Mouse (Mus musculus) cerebellum, postnatal 14 days (tissue): ENCODE measurements around the gene Clstn3.
"Not testable (repeated sequence)": the region's sequence is repeated elsewhere in the genome, so short reads cannot be mapped to it uniquely, and the experiment has no call there.

Source experiments
- DNase-seq, 2 experiments: peaks; one replicate each; pipeline ENCODE4 v3.0.0; 2021; ENCODE audit warnings: mixed read lengths in 2 of 2

The Clstn3 gene

DNA sequence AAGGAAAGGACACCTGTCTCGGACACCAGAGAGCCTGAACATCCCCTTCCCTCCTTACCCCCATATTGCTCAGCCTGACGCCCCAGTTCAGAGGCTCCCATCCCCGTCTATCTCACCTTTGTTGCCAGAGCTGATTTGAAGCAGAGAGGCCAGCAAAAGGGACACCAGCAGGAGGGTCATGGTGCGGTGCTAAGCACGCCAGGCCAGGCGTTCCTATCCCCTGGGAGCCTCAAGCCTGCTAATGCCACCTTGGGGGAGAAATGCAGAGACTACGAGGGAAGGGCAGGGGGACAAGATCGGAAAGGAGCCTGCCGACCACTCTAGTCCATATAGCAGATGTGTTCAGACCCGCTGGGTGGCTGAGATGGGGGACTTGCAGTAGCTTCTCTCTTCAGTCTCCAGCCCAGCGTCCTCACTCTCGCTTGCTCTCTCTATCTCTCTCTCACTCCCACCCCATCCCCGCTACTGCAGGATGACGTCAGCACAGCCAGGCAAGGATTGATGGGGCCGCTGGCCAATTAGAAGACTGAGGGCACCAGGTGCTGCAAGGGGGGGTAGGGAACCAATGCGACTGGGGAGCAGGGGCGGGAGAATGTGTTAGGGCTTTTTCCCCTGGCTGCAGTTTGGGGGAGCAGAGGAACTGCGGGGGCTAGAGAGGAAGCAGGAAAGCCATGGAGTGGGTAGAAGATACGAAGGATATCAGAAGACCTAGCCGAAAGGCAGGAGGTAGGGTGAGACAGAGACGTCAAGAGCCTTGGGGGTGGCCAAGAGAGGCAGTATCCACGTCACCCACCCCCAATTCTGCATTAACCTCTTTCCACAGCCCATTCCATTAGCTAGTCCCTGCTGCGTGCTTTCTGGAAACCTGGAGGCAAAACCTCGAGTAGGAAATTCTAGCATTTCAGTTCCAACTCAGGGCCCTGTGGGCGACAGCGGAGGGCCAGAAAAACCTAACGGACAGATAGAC is at the start of gene Clstn3:
Gene Clstn3, minus strand, starts transcription at position 490 of the 967 bp plus-strand sequence.
- peak; percentile 97 to 99 for DNase-seq

- peak; percentile 63 to 71 for DNase-seq
These were observed 47.8 kb upstream of the Clstn3 start, which contains the start of gene C1ra for GRCm38 (mm10) chr6:124512355-124512836. Gene C1ra (plus strand): TSS chr6:124512405.

DNA sequence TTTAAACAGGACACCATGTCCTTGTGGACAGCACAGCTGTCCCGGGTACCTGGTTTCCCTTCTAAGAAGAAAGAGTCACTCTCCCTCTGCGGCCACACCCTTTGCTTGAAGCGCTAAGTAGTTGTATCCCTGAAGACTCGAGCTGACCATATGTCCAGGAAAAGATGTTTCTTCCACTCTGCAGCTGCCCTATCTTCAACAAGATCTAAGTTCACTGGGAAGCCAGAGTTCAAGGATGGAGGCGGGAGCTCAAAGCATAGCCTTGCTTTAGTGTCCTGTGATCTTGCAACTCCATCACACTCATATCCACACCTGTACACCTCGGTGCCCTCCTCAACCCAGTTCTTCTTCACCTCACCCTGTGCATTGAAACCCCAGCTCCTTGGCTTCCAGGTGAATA is 47.3 kb upstream of the Clstn3 start:
- no peak for DNase-seq

DNA sequence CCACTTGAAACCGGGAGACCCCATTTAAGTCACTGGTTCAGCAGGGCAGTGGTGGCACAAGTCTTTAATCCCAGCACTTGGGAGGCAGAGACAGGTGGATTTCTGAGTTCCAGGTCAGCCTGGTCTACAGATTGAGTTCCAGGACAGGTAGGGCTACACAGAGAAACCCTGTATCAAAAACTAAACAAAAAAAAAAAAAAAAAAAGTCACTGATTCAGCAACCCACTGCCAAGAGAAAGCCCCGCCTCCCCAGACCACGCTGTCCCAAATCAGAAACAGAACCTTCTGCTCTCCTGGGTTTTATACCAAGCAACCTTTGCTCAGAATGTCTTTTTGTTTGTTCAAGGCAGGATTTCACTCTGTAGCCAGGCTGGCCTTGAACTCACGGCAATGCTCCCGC is 44.6 kb upstream of the Clstn3 start:
- not testable (repeated sequence) for DNase-seq

- peak; percentile 36 to 55 for DNase-seq
These were observed 43.7 kb upstream of the Clstn3 start for GRCm38 (mm10) chr6:124508292-124508691.

GRCm38 (mm10) chr6:124506991-124507390 is 42.4 kb upstream of the Clstn3 start:
- peak in 1 of 2 experiments; percentile 18 for DNase-seq

DNA sequence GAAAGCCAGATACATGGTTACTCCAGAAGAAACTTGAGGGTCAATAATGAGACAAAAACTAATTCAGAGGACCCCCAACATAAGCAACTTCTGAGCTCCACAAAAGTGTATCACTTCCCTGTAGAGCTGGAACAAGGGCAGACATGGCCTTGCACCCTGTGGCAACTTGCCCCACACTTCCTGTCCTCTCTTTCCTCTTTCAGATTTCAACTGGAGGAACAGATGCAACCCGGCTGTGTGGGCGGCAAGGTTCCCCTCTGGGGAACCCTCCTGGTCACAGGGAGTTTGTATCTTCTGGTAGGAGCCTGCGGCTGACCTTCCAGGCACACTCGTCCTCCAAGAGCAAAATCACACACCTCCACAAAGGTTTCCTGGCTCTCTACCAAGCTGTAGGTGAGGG is 40.4 kb upstream of the Clstn3 start:
- no peak for DNase-seq

- no peak for DNase-seq
These were observed 37.4 kb upstream of the Clstn3 start for GRCm38 (mm10) chr6:124502021-124502420.

GRCm38 (mm10) chr6:124501473-124501872 is 36.9 kb upstream of the Clstn3 start:
- no peak for DNase-seq

DNA sequence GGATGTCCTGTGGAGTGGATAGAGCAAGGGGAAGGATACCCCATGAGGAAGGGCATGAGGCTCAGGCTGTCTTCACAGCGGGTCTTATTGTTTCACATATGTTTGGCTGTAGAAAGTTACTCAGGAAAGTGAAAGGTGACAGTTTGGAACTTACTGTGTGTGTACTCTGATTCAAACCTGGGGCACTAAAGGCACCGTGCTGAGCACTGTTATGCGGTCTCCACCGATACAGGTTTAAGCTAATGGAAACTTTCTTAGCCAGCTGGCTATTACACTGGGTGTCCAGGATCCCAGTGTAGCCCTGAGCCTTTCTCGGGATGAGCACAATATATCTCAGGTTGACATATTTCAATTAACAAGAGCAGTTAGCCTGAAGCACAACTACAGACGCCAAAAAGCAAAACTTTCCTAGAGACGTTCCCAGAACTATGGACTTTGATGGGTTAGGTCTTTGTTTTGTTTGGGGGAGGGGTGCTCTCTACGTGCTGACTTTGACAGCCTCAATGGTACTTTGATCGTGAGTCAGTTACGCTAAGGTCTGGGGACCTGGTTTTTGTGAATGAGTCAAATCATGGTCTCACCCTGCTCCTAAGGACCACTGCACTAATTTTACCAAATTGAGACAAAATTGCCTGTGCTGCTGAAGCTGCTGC is 35.4 kb upstream of the Clstn3 start:
- DNase-seq: no peak

DNA sequence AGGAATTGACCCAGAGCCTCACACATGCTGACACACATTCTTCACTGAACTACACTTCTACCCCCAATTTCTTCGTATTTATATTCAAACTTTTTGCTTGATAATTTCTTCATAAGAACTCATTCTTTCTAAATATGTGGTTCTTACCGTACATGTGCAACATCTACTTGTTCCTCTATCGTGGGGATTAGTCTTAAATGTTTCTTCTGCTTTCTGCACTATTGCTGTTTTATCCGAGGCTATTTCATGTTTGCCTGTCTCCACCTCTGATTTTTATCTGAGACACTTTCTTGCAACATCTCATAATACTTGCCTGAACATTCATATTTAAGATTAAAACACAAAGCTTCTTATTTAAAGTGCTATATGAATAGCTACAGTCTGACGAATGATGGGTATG is 31.5 kb upstream of the Clstn3 start:
- no peak for DNase-seq

GRCm38 (mm10) chr6:124493886-124494285 is 29.3 kb upstream of the Clstn3 start:
- DNase-seq: no peak

DNA sequence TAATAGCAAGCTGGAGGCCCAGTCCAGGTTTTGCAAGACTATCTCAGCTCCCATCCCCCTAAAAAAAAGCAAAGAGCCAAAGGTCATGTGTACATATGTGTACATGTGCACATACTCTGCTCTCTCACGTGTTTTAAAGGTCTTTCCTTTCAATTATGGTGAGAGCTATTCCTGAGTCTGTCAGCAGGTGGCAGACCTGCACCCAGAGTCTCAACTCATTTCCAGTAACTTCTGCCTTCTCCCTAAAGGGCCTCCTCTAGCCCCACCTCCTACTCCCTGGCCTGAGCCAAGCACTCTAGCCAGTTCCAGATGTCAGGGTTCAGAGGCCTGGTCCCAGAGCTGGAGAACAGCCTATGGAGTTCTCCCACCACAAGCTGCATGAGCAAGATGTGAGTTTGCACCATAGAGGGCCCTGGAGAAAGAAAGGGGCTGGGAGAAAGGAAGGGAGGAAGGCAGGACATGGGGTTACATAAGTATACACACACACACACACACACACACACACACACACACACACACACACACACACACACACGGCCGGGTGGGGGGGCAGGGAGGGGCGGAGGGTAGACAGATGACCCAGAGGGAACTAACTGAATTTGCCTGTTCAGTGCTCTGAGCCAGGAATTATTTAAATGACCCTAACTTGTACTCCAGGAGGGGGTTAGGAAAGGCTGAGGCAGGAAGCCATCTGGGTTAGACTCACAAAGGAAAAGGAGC is 28.4 kb upstream of the Clstn3 start, which contains the start of gene C1rl:
Gene C1rl, plus strand, starts transcription at position 272 of the 720 bp plus-strand sequence.
- peak; percentile 71 to 75 for DNase-seq

GRCm38 (mm10) chr6:124491427-124491826 is 26.8 kb upstream of the Clstn3 start:
- no peak for DNase-seq

DNA sequence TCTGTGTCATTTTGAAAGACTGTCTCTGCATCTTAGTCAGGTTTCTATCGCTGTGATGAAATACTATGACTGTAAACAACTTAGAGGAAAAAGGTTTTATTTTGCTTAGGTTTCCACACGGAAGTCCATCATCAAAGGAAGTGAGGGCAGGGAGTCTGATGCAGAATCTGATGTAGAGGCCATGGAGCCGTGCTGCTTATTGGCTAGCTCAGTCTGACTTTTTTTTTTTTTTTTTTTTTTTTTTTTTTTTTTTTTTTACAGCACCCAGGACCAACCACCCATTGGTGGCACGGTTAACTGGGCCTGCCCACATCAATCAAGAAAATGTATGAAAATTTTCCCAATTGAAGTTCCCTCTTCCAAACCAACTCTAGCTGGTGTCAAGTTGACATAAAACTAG is 24.4 kb upstream of the Clstn3 start:
- no peak for DNase-seq

DNA sequence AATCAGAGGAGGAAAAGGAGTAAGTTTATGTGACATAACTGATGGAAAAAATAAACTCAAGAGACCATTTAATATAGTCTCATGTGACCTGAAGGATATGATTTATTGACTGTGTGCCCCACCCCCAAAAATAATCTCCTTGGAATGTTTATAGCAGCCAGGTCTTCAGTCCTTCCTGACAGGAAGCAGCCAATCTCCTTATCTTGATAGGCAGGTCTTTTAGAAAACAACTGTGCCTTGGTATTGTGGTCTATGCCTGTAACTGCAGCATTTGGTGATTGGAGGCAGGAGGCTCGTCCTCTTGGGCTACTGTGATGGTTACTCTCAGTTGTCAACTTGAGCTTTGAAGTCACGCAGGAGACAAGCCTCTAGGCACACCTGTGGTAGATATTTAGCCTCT is 22.9 kb upstream of the Clstn3 start:
- DNase-seq: no peak

DNA sequence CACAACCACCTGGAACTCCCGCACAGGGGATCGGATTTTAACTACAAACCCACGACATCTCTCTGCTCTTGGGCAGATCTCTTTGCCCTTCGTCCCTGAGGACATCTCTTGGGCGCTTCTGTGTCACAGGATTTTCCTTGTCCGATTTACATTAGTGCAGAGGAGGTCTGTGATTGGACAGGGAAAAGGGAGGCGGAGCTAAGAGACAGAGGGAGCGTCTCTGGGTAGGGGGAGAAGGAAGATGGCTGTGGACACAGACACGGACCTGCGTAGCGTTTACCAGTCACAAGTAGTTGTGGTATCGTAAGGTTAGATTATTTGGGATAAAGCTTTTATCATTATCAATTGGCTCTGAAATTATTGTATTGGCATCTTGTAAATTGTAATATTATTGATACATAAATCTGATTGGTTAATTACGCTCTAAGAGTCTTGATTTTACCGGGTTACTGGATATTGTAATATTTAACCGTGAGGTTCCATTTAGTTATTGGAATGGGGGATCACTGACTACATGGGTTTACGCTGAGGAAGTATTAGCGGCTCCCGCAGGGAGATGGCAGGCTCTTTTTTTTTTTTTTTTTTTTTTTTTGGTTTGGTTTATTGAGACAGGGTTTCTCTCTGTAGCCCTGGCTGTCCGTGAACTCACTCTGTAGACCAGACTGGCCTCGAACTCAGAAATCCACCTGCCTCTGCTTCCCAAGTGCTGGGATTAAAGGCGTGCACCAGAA is 21.0 kb upstream of the Clstn3 start:
- peak; percentile 41 to 42 for DNase-seq

DNA sequence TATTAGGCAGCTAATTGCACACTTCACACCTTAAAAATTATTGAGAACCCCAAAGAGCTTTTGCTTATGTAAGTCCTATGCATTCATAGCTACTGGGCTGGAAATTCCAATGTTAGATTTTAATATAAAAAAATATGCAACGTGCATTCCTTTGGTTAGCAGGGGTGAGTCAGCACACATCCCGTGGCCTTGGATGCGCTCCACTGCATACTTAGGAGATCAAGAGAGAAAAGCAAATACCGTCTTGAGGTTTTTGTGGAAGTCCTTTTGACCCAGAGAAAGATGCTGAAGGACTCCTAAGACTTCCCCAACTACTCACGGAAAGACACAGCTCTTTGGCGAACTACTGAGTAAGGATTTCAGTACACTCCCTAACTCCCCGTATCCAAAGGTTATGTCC is 20.3 kb upstream of the Clstn3 start:
- no peak for DNase-seq

DNA sequence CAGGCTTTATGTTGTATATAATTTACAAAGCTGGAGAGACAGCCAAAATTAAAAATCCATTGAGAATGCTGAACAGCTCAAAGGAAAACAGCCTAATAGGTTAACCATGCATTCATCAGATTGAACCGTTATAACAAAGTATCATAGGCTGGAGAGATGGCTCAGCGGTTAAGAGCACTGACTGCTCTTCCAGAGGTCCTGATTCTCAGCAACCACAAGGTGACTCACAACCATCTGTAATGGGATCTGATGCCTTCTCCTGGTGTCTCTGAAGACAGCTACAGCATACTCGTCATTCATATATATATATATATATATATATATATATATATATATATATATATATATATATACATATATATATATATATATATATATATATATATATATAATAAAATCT is 19.2 kb upstream of the Clstn3 start:
- not testable (repeated sequence) for DNase-seq

DNA sequence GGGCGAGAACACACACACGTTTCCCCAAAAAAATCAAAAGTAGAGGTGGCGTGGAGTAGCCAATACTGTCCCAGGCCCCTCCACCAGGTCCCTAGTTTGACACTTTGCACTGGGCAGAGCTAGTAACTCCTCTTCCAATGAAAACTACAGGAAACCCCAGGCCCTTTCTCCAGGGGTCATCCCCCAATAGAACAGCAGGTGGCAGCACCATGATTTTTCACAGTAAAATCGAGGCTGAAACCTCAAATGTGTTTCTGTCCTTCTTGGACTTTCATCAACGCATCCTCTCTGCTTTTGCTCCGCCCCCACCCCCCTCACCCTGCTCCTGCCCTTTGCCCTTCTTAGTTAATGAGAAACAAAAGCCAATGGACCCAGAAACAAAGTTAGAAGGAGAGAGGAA is 17.0 kb upstream of the Clstn3 start:
- DNase-seq: peak; percentile 60 to 75

DNA sequence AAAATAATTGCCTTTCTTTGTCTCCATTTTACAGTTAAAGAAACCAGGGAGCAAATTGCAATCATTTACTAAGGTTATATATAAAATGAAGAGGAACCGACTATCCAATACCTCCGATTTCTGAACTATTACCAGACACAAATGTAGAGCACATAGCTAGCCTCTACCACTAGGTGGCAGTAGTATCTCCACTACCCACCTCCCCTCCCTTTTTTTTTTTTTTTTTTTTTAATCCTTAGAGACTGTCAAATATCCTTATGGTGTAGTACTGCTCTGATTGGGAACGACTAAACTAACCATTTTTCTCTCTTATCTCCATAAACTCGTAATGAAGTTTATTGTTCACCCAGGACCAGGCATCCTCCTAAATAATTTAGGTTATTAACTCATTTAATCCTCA is 15.7 kb upstream of the Clstn3 start:
- DNase-seq: peak; percentile 52 to 60

GRCm38 (mm10) chr6:124479573-124479930 is 15.0 kb upstream of the Clstn3 start:
- DNase-seq: no peak
